Mouse (Mus musculus) limb, embryonic 13.5 days (tissue): ENCODE measurements around the gene Mrgprf. TPM values are rescaled to one million over a fixed set of nuclear protein-coding genes. Genes with fewer than 3 reads are reported as not detected.

Experiments
- ATAC-seq: fragments of 200-750 bp; cut with Nextera tagmentation; 2 replicates; pipeline ENCODE4 v1.8.0; 2017; ENCODE audit warnings: low read depth, moderate number of reproducible peaks, moderate TSS enrichment; ENCODE audit not compliant: low FRiP score
- H3K27ac ChIP-seq: fragments of 300-500 bp; sonication (generic); 2 replicates; pipeline ENCODE4 v1.5.1; 2015; ENCODE audit warnings: inconsistent platforms, mild to moderate bottlenecking, moderate library complexity
- H3K27me3 ChIP-seq: fragments of 300-500 bp; sonication (generic); 2 replicates; pipeline ENCODE4 v1.6.1; 2015; ENCODE audit warnings: mild to moderate bottlenecking, inconsistent platforms
- H3K36me3 ChIP-seq: fragments of 300-500 bp; sonication (generic); 2 replicates; pipeline ENCODE4 v1.6.1; 2015; ENCODE audit warnings: inconsistent platforms, mild to moderate bottlenecking, moderate library complexity
- H3K4me1 ChIP-seq: fragments of 300-500 bp; sonication (generic); 2 replicates; pipeline ENCODE4 v1.6.1; 2015; ENCODE audit warnings: inconsistent platforms
- H3K4me2 ChIP-seq: fragments of 300-500 bp; sonication (generic); replicated peaks from 2 replicates; pipeline ENCODE4 v1.6.1; 2015; ENCODE audit warnings: inconsistent platforms, mild to moderate bottlenecking, moderate library complexity
- H3K4me3 ChIP-seq: fragments of 300-500 bp; sonication (generic); 2 replicates; pipeline ENCODE4 v1.5.1; 2015; ENCODE audit warnings: moderate library complexity, mild to moderate bottlenecking, inconsistent platforms
- H3K9ac ChIP-seq: fragments of 300-500 bp; sonication (generic); 2 replicates; pipeline ENCODE4 v1.6.1; 2015; ENCODE audit warnings: mild to moderate bottlenecking, inconsistent platforms
- H3K9me3 ChIP-seq: fragments of 300-500 bp; sonication (generic); 2 replicates; pipeline ENCODE4 v1.6.1; 2016; ENCODE audit warnings: inconsistent platforms
- WGBS: fragments of 180-500 bp; shearing (Covaris S2); methylation state at CpG from one replicate; pipeline ENCODE4 v1.1.7; 2015; 5-methylcytosine and 5-hydroxymethylcytosine counted together
- polyA plus RNA-seq: library from polyadenylated mRNA; unstranded; fragments of >200 nt; fragmentation: Nextera tagmentation; extraction: Ambion mirVana; gene quantifications from 2 replicates; pipeline ENCODE4 v1.2.1, GENCODE M21; 2015

Gene Mrgprf
- polyA plus RNA-seq, 1 experiment from 2014 or later: 1.3 TPM

DNA sequence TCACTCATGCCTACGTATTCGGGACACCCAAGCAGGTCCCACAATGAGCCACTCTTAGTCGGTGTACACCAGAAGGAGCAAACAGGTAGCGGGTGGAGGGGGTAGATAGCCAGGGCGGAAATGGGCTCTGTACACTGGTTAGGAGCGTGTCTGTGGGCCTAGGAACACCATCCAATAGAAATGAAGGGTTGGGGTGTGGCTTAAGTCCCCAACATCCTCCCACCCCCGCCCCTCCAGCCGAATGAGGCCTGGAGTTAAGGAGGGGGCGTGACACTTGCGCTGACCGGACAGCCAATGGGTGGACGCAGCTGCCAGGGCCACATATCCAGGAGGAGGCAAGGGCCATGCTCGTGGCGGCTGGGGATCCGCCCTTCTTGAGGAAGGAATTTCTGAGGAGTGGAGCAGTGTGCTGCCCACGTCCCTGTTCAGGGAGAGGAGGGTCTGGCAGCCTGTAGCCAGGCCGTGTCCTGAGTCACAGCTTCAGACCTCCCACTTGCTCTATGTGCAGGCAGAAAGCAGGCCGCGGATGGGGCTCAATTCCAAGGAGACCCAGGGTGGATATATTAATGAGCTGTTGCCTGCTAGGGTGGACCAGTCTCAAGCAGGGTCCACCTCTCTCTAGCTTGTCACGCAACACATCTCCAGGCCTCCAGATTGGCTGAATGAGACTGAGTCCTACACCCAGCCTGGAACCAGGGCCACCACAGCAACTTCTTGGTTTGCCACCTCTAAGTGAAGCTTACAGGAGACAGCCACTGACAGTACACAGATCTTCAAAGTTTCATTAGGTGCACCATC is 2.1 kb downstream of the Mrgprf start:
- Histone ChIP-seq H3K9me3 (no peaks in the 10 kb centered on the region), H3K4me2 (peak overlapping the region; percentile 61), H3K27me3 (no peaks in the 10 kb centered on the region), H3K9ac (peak overlapping the region; percentile 54), H3K36me3 (no peaks in the 10 kb centered on the region), H3K4me3 (peak overlapping the region; percentile 31), H3K27ac (peak overlapping the region; percentile 79), H3K4me1 (peaks cover 34% of the 10 kb centered on the region)
- 4% methylated on average over 20 of the region's 20 CpGs for WGBS
- peak; percentile 91 for ATAC-seq

DNA sequence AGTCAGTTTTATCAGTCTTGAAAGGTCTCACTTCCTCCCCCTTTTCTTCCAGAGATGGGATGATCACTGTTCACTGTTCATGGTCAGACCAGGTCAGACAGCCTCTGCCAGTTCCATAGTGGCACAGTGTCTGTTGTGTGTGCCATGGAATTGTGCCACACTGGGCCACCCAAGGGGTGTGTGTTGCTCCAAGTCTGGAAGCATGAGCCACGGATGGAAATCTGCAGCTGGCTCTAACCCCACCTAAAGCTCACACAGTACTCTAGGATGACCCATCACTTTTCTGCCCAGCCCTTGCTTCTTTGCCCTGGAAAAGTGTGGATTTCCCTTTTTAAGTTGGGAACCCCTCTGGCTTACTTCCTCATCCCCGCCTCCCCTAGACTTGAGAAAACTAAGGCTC is 3.5 kb downstream of the Mrgprf start:
- H3K9ac ChIP-seq: no peak overlapping the region
- no peaks in the 10 kb centered on the region for H3K9me3 ChIP-seq
- H3K27ac ChIP-seq: no peak overlapping the region
- H3K4me3 ChIP-seq: no peak overlapping the region
- ATAC-seq: no peak
- no peak overlapping the region for H3K4me2 ChIP-seq
- peaks cover 31% of the 10 kb centered on the region for H3K4me1 ChIP-seq
- H3K27me3 ChIP-seq: no peaks in the 10 kb centered on the region
- 94% methylated on average over 2 of the region's 2 CpGs for WGBS
- H3K36me3 ChIP-seq: no peaks in the 10 kb centered on the region

DNA sequence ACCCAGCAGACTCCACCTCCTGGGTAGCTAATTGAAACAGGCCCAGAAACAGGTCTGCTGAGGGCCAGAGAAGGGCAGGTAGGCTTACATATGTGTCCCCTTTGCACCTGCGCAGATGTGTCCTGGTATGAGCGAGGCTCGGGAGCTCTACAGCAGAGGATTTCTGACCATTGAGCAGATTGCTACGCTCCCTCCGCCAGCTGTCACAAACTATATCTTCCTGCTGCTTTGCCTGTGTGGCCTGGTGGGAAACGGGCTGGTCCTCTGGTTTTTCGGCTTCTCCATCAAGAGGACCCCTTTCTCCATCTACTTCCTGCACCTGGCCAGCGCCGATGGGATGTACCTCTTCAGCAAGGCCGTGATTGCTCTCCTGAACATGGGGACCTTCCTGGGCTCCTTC is 7.0 kb downstream of the Mrgprf start:
- Histone ChIP-seq H3K9me3 (no peaks in the 10 kb centered on the region), H3K27me3 (no peaks in the 10 kb centered on the region), H3K4me2 (no peak overlapping the region), H3K36me3 (no peaks in the 10 kb centered on the region), H3K4me1 (peaks cover 7% of the 10 kb centered on the region), H3K9ac (no peak overlapping the region), H3K4me3 (no peak overlapping the region), H3K27ac (no peak overlapping the region)
- ATAC-seq: no peak
- WGBS: 88% methylated on average over 10 of the region's 10 CpGs

DNA sequence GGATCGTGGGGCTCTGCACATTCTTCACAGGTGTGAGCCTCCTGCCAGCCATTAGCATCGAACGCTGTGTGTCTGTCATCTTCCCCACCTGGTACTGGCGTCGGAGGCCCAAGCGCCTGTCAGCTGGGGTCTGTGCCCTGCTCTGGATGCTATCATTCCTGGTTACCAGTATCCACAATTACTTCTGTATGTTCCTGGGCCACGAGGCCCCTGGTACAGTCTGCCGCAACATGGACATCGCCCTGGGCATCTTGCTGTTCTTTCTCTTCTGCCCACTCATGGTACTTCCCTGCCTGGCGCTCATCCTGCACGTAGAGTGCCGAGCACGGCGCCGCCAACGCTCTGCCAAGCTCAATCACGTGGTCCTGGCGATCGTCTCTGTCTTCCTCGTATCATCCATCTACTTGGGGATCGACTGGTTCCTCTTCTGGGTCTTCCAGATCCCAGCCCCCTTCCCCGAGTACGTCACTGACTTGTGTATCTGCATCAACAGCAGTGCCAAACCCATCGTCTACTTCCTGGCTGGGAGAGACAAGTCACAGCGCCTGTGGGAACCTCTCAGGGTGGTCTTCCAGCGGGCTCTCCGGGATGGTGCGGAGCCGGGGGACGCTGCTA is 7.5 kb downstream of the Mrgprf start:
- no peak overlapping the region for H3K27ac ChIP-seq
- H3K36me3 ChIP-seq: no peaks in the 10 kb centered on the region
- H3K4me1 ChIP-seq: peaks cover 1% of the 10 kb centered on the region; the same call in 1 of the 2 replicates
- H3K9me3 ChIP-seq: no peaks in the 10 kb centered on the region
- H3K9ac ChIP-seq: no peak overlapping the region
- ATAC-seq: no peak; the same call in 1 of the 2 replicates
- no peak overlapping the region for H3K4me2 ChIP-seq
- no peaks in the 10 kb centered on the region for H3K27me3 ChIP-seq
- WGBS: 78% methylated on average over 30 of the region's 30 CpGs
- H3K4me3 ChIP-seq: no peak overlapping the region

- Histone ChIP-seq H3K36me3 (no peaks in the 10 kb centered on the region), H3K4me1 (no peaks in the 10 kb centered on the region), H3K4me3 (no peak overlapping the region), H3K9me3 (no peaks in the 10 kb centered on the region), H3K4me2 (no peak overlapping the region), H3K27ac (no peak overlapping the region), H3K27me3 (no peaks in the 10 kb centered on the region), H3K9ac (no peak overlapping the region)
- ATAC-seq: no peak
- 71% methylated on average over 4 of the region's 4 CpGs for WGBS
These were observed 8.2 kb downstream of the Mrgprf start for GRCm38 (mm10) chr7:145308866-145309265.

DNA sequence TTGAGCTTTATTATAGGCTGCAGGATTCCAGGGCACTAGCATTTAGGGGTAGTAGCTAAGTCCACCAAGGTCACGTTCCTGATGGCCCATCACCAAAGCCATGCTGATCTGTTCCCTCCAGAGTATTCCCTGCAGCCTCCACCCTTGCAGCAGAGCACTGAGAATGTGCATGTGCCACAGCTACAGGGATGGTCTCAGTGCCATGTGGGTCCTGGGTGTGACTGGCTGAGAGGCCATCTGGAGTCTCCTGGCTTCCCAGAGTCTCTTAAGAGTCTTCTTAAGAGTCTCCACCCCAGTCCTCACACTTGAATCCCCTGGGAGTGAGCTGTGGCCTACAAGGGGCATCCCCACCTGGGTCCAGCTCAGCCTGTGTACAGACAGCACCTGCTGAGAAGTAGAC is 9.2 kb downstream of the Mrgprf start:
- Histone ChIP-seq H3K9me3 (no peaks in the 10 kb centered on the region), H3K27me3 (no peaks in the 10 kb centered on the region), H3K36me3 (no peaks in the 10 kb centered on the region), H3K4me3 (no peak overlapping the region), H3K4me2 (no peak overlapping the region), H3K4me1 (no peaks in the 10 kb centered on the region), H3K9ac (no peak overlapping the region), H3K27ac (no peak overlapping the region)
- ATAC-seq: no peak
- whole genome bisulfite sequencing: 68% methylated on average over 1 of the region's 1 CpGs

DNA sequence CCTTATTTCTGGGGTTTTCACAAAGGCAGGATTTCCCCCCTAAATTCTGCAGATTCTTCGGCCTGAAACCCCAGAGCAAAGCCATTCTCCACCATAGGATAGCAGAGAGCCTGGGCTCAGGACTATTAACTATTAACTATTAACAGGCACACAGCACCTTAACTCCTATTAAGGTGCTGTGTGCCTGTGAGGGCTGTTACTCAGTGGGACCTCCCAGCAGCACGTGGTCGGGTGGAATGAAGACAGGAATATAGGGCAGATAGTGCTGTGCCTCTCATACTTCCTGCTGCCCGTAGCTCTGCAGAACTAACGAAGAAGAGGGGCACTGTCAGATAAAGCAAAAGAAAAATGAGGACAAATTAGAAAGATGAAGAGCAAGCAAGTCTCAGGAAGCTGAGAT is 9.9 kb downstream of the Mrgprf start:
- Histone ChIP-seq H3K9me3 (no peaks in the 10 kb centered on the region), H3K27ac (no peak overlapping the region), H3K4me2 (no peak overlapping the region), H3K9ac (no peak overlapping the region), H3K4me3 (no peak overlapping the region), H3K4me1 (no peaks in the 10 kb centered on the region), H3K27me3 (no peaks in the 10 kb centered on the region), H3K36me3 (no peaks in the 10 kb centered on the region)
- 63% methylated on average over 5 of the region's 5 CpGs for WGBS
- ATAC-seq: no peak

- H3K36me3 ChIP-seq: no peaks in the 10 kb centered on the region
- ATAC-seq: no peak
- no peak overlapping the region for H3K4me3 ChIP-seq
- H3K27me3 ChIP-seq: no peaks in the 10 kb centered on the region
- H3K9me3 ChIP-seq: no peaks in the 10 kb centered on the region
- H3K4me2 ChIP-seq: no peak overlapping the region
- 64% methylated on average over 3 of the region's 3 CpGs for WGBS
- no peaks in the 10 kb centered on the region for H3K4me1 ChIP-seq
- no peak overlapping the region for H3K9ac ChIP-seq
- H3K27ac ChIP-seq: no peak overlapping the region
These were observed 11.5 kb downstream of the Mrgprf start for GRCm38 (mm10) chr7:145312137-145312536.

- no peak within 1 kb of the TSS for H3K9ac ChIP-seq
- no peak within 1 kb of the TSS for H3K27ac ChIP-seq
- no peaks in the 10 kb centered on the region for H3K36me3 ChIP-seq
- H3K4me3 ChIP-seq: no peak within 1 kb of the TSS
- no peaks in the 10 kb centered on the region for H3K27me3 ChIP-seq
- ATAC-seq: no peak
- no peaks in the 10 kb centered on the region for H3K9me3 ChIP-seq
- no peak within 1 kb of the TSS for H3K4me2 ChIP-seq
- no peaks in the 10 kb centered on the region for H3K4me1 ChIP-seq
- 90% methylated on average over 6 of the region's 6 CpGs for WGBS
These were observed 14.3 kb downstream of the Mrgprf start, which contains the start of gene Mrgprd for GRCm38 (mm10) chr7:145314785-145315411. Gene Mrgprd (plus strand): TSS chr7:145314835.

GRCm38 (mm10) chr7:145317522-145317921 is 16.9 kb downstream of the Mrgprf start:
- ATAC-seq: no peak
- Histone ChIP-seq H3K4me3 (no peak overlapping the region), H3K9ac (no peak overlapping the region), H3K4me2 (no peak overlapping the region), H3K9me3 (no peaks in the 10 kb centered on the region), H3K4me1 (no peaks in the 10 kb centered on the region), H3K36me3 (no peaks in the 10 kb centered on the region), H3K27ac (no peak overlapping the region), H3K27me3 (no peaks in the 10 kb centered on the region)
- 72% methylated on average over 4 of the region's 4 CpGs for WGBS

- Histone ChIP-seq H3K4me1 (no peaks in the 10 kb centered on the region), H3K4me2 (no peak overlapping the region), H3K36me3 (no peaks in the 10 kb centered on the region), H3K27me3 (no peaks in the 10 kb centered on the region), H3K27ac (no peak overlapping the region), H3K9ac (no peak overlapping the region), H3K9me3 (no peaks in the 10 kb centered on the region), H3K4me3 (no peak overlapping the region)
- no peak for ATAC-seq
- 59% methylated on average over 3 of the region's 3 CpGs for WGBS
These were observed 18.9 kb downstream of the Mrgprf start for GRCm38 (mm10) chr7:145319481-145319880.

DNA sequence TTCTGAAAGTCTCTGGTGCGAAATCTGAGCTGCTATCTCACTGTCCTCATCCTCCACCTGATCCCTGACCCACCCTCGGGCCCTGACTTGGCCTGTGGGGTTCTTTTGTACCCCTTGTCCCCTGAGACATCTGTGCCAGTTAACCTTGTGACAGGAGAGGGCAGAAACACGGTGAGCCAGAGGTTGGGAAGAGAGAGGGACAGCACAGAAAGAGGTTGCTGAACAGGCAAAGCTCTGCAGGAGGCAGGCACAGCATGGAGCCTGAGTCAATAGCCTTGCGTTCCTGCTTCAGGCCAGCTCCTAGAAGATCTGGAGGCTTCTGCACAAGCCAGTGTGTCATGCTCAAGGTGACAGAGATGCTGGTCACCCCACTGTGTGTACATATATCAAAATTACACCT is 23.0 kb downstream of the Mrgprf start:
- Histone ChIP-seq H3K4me1 (no peaks in the 10 kb centered on the region), H3K36me3 (no peaks in the 10 kb centered on the region), H3K27ac (no peak overlapping the region), H3K27me3 (no peaks in the 10 kb centered on the region), H3K9ac (no peak overlapping the region), H3K4me3 (no peak overlapping the region), H3K4me2 (no peak overlapping the region), H3K9me3 (no peaks in the 10 kb centered on the region)
- WGBS: 38% methylated on average over 4 of the region's 4 CpGs
- no peak for ATAC-seq
